Mouse (Mus musculus) CH12.LX (cell line): ENCODE measurements around the gene Polr2a. TPM values are rescaled to one million over a fixed set of nuclear protein-coding genes. Genes with fewer than 3 reads are reported as not detected.

Experiments
- DNase-seq: peaks from one replicate; pipeline ENCODE4 v3.0.0-alpha.2; 2013; ENCODE audit errors: extremely low read depth
- H3K27ac ChIP-seq: 2 replicates; pipeline ENCODE4 v1.5.1; 2012; ENCODE audit warnings: low read depth, mild to moderate bottlenecking, control low read depth, moderate library complexity; ENCODE audit not compliant: insufficient read depth
- H3K27me3 ChIP-seq: replicated peaks from 2 replicates; pipeline ENCODE3; 2012; ENCODE audit warnings: inconsistent platforms
- H3K36me3 ChIP-seq, 2 experiments: replicated peaks in 1 of 2; 2 replicates each; pipeline versions ENCODE3 to v1.6.1; 2012; ENCODE audit warnings: inconsistent platforms in 1 of 2, low read length in 1 of 2, mild to moderate bottlenecking in 1 of 2, mixed read lengths in 1 of 2, moderate library complexity in 1 of 2; ENCODE audit not compliant: control insufficient read depth in 1 of 2, insufficient read depth in 1 of 2
- H3K4me1 ChIP-seq, 2 experiments: 2 replicates each; pipeline ENCODE4 v1.6.1; 2012; ENCODE audit warnings: inconsistent platforms in 1 of 2, moderate library complexity in 1 of 2; ENCODE audit not compliant: insufficient read depth in 2 of 2, control insufficient read depth in 1 of 2
- H3K4me2 ChIP-seq: 2 replicates; pipeline ENCODE4 v1.6.1; 2012; ENCODE audit warnings: low read depth, mild to moderate bottlenecking, control low read depth; ENCODE audit not compliant: poor library complexity, insufficient read depth, severe bottlenecking
- H3K4me3 ChIP-seq, 3 experiments: fragments of 150-350 bp in 1 of 3; sonication (generic) in 1 of 3; replicated peaks in 1 of 3; 2 replicates each; pipeline versions ENCODE3 to v1.5.1; 2011 to 2012; ENCODE audit warnings: low read depth in 2 of 3, low read length in 2 of 3, mild to moderate bottlenecking in 2 of 3, moderate library complexity in 2 of 3, control low read depth in 1 of 3, improper control_type of control experiment in 1 of 3, inconsistent platforms in 1 of 3, mixed read lengths in 1 of 3; ENCODE audit not compliant: poor library complexity in 1 of 3
- H3K79me2 ChIP-seq: replicated peaks from 2 replicates; pipeline ENCODE4 v1.6.1; 2012; ENCODE audit warnings: mild to moderate bottlenecking, moderate library complexity; ENCODE audit not compliant: control insufficient read depth, poor library complexity, insufficient read depth, severe bottlenecking; ENCODE audit errors: extremely low read depth
- H3K9ac ChIP-seq: 2 replicates; pipeline ENCODE4 v1.6.1; 2012; ENCODE audit warnings: low read depth, mild to moderate bottlenecking, control low read depth, moderate library complexity; ENCODE audit not compliant: insufficient read depth
- H3K9me3 ChIP-seq: replicated peaks from 2 replicates; pipeline ENCODE3; 2012; ENCODE audit warnings: low read length, inconsistent platforms, mixed read lengths
- BHLHE40 ChIP-seq: IDR thresholded peaks from 2 replicates; pipeline ENCODE4 v1.6.1; 2011; ENCODE audit warnings: mild to moderate bottlenecking, low read depth, low read length, improper control_type of control experiment
- CHD1 ChIP-seq: IDR thresholded peaks from 2 replicates; pipeline ENCODE4 v1.6.1; 2012; ENCODE audit warnings: low read depth, low read length, improper control_type of control experiment, inconsistent platforms
- CHD2 ChIP-seq: IDR thresholded peaks from 2 replicates; pipeline ENCODE4 v1.6.1; 2011; ENCODE audit warnings: low read length, improper control_type of control experiment
- CTCF ChIP-seq, 2 experiments: IDR thresholded peaks in 1 of 2; conservative IDR thresholded peaks in 1 of 2; 2 replicates each; pipeline ENCODE4 v1.5.1; 2011 to 2012; ENCODE audit warnings: low read depth in 2 of 2, low read length in 2 of 2, improper control_type of control experiment in 1 of 2, inconsistent platforms in 1 of 2, mild to moderate bottlenecking in 1 of 2, moderate library complexity in 1 of 2
- ELF1 ChIP-seq: IDR thresholded peaks from 2 replicates; pipeline ENCODE4 v1.6.1; 2014; ENCODE audit warnings: low read depth, mild to moderate bottlenecking, inconsistent platforms, low read length, improper control_type of control experiment
- JUND ChIP-seq: conservative IDR thresholded peaks from 2 replicates; pipeline ENCODE4 v1.6.1; 2011; ENCODE audit warnings: low read depth, low read length, improper control_type of control experiment
- KAT2A ChIP-seq: IDR thresholded peaks from 2 replicates; pipeline ENCODE4 v1.6.1; 2012; ENCODE audit warnings: low read length, improper control_type of control experiment, inconsistent platforms; ENCODE audit not compliant: insufficient replicate concordance
- MAFK ChIP-seq: IDR thresholded peaks from 2 replicates; pipeline ENCODE4 v1.6.1; 2011; ENCODE audit warnings: low read length, improper control_type of control experiment; ENCODE audit not compliant: insufficient replicate concordance
- MAX ChIP-seq: IDR thresholded peaks from 2 replicates; pipeline ENCODE4 v1.6.1; 2011; ENCODE audit warnings: low read length, improper control_type of control experiment
- MAZ ChIP-seq: IDR thresholded peaks from 2 replicates; pipeline ENCODE4 v1.6.1; 2012; ENCODE audit warnings: low read depth, mild to moderate bottlenecking, inconsistent platforms, low read length, improper control_type of control experiment, moderate library complexity
- MXI1 ChIP-seq: IDR thresholded peaks from 2 replicates; pipeline ENCODE4 v1.6.1; 2011; ENCODE audit warnings: mild to moderate bottlenecking, low read depth, low read length, improper control_type of control experiment
- MYC ChIP-seq: IDR thresholded peaks from 2 replicates; pipeline ENCODE4 v1.6.1; 2011; ENCODE audit warnings: low read depth, mild to moderate bottlenecking, improper control_type of control experiment, low read length
- RAD21 ChIP-seq: IDR thresholded peaks from 2 replicates; pipeline ENCODE4 v1.6.1; 2011; ENCODE audit warnings: low read depth, mild to moderate bottlenecking, low read length, improper control_type of control experiment, moderate library complexity
- SIN3A ChIP-seq: IDR thresholded peaks from 2 replicates; pipeline ENCODE4 v1.6.1; 2012; ENCODE audit warnings: low read length, improper control_type of control experiment, inconsistent platforms
- SMC3 ChIP-seq: IDR thresholded peaks from 2 replicates; pipeline ENCODE4 v1.6.1; 2011; ENCODE audit warnings: low read depth, low read length, improper control_type of control experiment
- TBP ChIP-seq: conservative IDR thresholded peaks from 2 replicates; pipeline ENCODE4 v1.6.1; 2011; ENCODE audit warnings: low read depth, low read length, improper control_type of control experiment
- TCF12 ChIP-seq: IDR thresholded peaks from 2 replicates; pipeline ENCODE4 v1.6.1; 2014; ENCODE audit warnings: low read depth, mild to moderate bottlenecking, inconsistent platforms, low read length, improper control_type of control experiment
- UBTF ChIP-seq: IDR thresholded peaks from 2 replicates; pipeline ENCODE4 v1.6.1; 2012; ENCODE audit warnings: low read depth, mild to moderate bottlenecking, inconsistent platforms, low read length, improper control_type of control experiment, moderate library complexity
- USF1 ChIP-seq: IDR thresholded peaks from 2 replicates; pipeline ENCODE4 v1.6.1; 2014; ENCODE audit warnings: low read depth, mild to moderate bottlenecking, inconsistent platforms, low read length, improper control_type of control experiment
- ZKSCAN1 ChIP-seq: IDR thresholded peaks from 2 replicates; pipeline ENCODE4 v1.6.1; 2012; ENCODE audit warnings: low read depth, inconsistent platforms, low read length, improper control_type of control experiment, borderline replicate concordance
- ZMIZ1 ChIP-seq: IDR thresholded peaks from 2 replicates; pipeline ENCODE4 v1.6.1; 2012; ENCODE audit warnings: low read depth, mild to moderate bottlenecking, inconsistent platforms, low read length, improper control_type of control experiment
- dilution Hi-C: fragments of 300-500 bp; cut with MboI; formaldehyde crosslinking; loops from 2 replicates; pipeline ENCODE4 v1.14.3; 2020; ENCODE audit warnings: low sequenced_read_pairs; ENCODE audit not compliant: extremely low pct_unique_long_range_greater_than_20kb, extremely low pct_ligation_motif_present
- in situ Hi-C: fragments of 300-500 bp; cut with MboI; formaldehyde crosslinking; loops from 3 replicates; pipeline ENCODE4 v1.14.3; 2019; ENCODE audit warnings: low sequenced_read_pairs, low pct_ligation_motif_present, low pct_unique_long_range_greater_than_20kb, mixed read lengths
- polyA plus RNA-seq: library from polyadenylated mRNA; unstranded; fragments of >175 nt; gene quantifications from 2 replicates; pipeline ENCODE4 v1.2.1, GENCODE M21; 2012; ENCODE audit warnings: low read depth; ENCODE audit not compliant: insufficient read length
- total RNA-seq, 2 experiments: library from RNA; depleted of rRNA; stranded (reverse); fragments of 300-350 nt in 1 of 2; fragments of >200 nt in 1 of 2; gene quantifications; 2 replicates each; pipeline ENCODE4 v1.2.3; 2012 to 2014

Gene Polr2a
- total and polyA plus RNA-seq, 3 experiments = 14.8 to 162 (median 45.0) TPM

- H3K9me3 ChIP-seq = no peaks in the 10 kb centered on the region
- H3K27ac ChIP-seq = no peak overlapping the region
- dilution Hi-C loops = no loop called here
- H3K4me3 ChIP-seq = no peak overlapping the region
- no peaks in the 10 kb centered on the region; a peak in 1 of 4 replicates for H3K4me1 ChIP-seq
- in situ Hi-C loops = no loop called here
- H3K36me3 ChIP-seq = no peaks in the 10 kb centered on the region
- no peaks in the 10 kb centered on the region for H3K79me2 ChIP-seq
- H3K27me3 ChIP-seq = peaks cover 2% of the 10 kb centered on the region
- H3K4me2 ChIP-seq = no peak overlapping the region
- DNase-seq = no peak
- H3K9ac ChIP-seq = no peak overlapping the region
- TF ChIP-seq TCF12 (no peak), USF1 (no peak), SIN3A (no peak), MAFK (no peak), ELF1 (no peak), MAX (no peak), JUND (no peak), CHD2 (no peak), BHLHE40 (no peak), ZMIZ1 (no peak), KAT2A (no peak), ZKSCAN1 (no peak), UBTF (no peak), MAZ (no peak), CTCF (conservative IDR thresholded peaks at IDR 0.05 in 1 of 2, IDR thresholded peaks at IDR 0.05 in 1 of 2; ENCODE audit: low read depth in 2 of 2, low read length in 2 of 2) (no peak), SMC3 (no peak), MYC (no peak), CHD1 (no peak), TBP (no peak), MXI1 (no peak)
These were observed 37.6 kb downstream of the Polr2a start for GRCm38 (mm10) chr11:69720852-69721251.

GRCm38 (mm10) chr11:69719423-69719822, 39.0 kb downstream of the Polr2a start:
- no peak overlapping the region for H3K27ac ChIP-seq
- peaks cover 2% of the 10 kb centered on the region for H3K27me3 ChIP-seq

More at GRCm38 (mm10) chr11:69719423-69719822, 39.0 kb downstream of the Polr2a start:
- H3K36me3 ChIP-seq = no peaks in the 10 kb centered on the region
- H3K4me2 ChIP-seq = no peak overlapping the region
- in situ Hi-C loops = no loop called here
- no peaks in the 10 kb centered on the region for H3K4me1 ChIP-seq
- TF ChIP-seq CTCF (conservative IDR thresholded peaks at IDR 0.05 in 1 of 2, IDR thresholded peaks at IDR 0.05 in 1 of 2; ENCODE audit: low read depth in 2 of 2, low read length in 2 of 2) (peak in 1 of 2 experiments; percentile 49; a peak in 2 of 4 replicates), MYC (no peak), RAD21 (peak; percentile 29)
- TF ChIP-seq, all 38 proteins: peak for 2
- Histone ChIP-seq H3K9ac (no peak overlapping the region), H3K4me3 (no peak overlapping the region), H3K9me3 (peaks cover 3% of the 10 kb centered on the region), H3K79me2 (no peaks in the 10 kb centered on the region)
- dilution Hi-C loops = no loop called here
- DNase-seq = no peak
